Mouse (Mus musculus) urinary bladder, adult 2 months (tissue): ENCODE measurements around the gene Tmprss12. TPM values are rescaled to one million over a fixed set of nuclear protein-coding genes. Genes with fewer than 3 reads are reported as not detected.
"Not testable (repeated sequence)": the region's sequence is repeated elsewhere in the genome, so short reads cannot be mapped to it uniquely, and the experiment has no call there.

Source experiments
- DNase-seq: peaks from one replicate; pipeline ENCODE4 v3.0.0; 2022; ENCODE audit warnings: low spot score
- polyA plus RNA-seq: library from polyadenylated mRNA; depleted of rRNA; stranded (reverse); fragments of >200 nt; gene quantifications from 2 replicates; pipeline ENCODE4 v1.2.3, GENCODE M21; 2012; rRNA removed

The Tmprss12 gene
- polyA plus RNA-seq = not detected in 2 replicates

- DNase-seq = no peak
Measured at GRCm38 (mm10) chr15:100280626-100281025, at the start of gene Tmprss12. Gene Tmprss12, plus strand, starts transcription at chr15:100280837.

GRCm38 (mm10) chr15:100231616-100232525, 48.8 kb upstream of the Tmprss12 start:
- no peak for DNase-seq

- no peak for DNase-seq
Measured at GRCm38 (mm10) chr15:100235208-100235965, 45.2 kb upstream of the Tmprss12 start.

GRCm38 (mm10) chr15:100236952-100237351, 43.7 kb upstream of the Tmprss12 start:
- DNase-seq = no peak

- DNase-seq = no peak
Measured at GRCm38 (mm10) chr15:100241780-100242179, 38.9 kb upstream of the Tmprss12 start.

GRCm38 (mm10) chr15:100245951-100246350, 34.7 kb upstream of the Tmprss12 start:
- no peak for DNase-seq

GRCm38 (mm10) chr15:100247296-100247695, 33.3 kb upstream of the Tmprss12 start:
- no peak for DNase-seq

GRCm38 (mm10) chr15:100248665-100249433, 31.8 kb upstream of the Tmprss12 start:
- no peak for DNase-seq

- no peak for DNase-seq
Measured at GRCm38 (mm10) chr15:100251153-100251780, 29.4 kb upstream of the Tmprss12 start.

- no peak for DNase-seq
Measured at GRCm38 (mm10) chr15:100256386-100256785, 24.3 kb upstream of the Tmprss12 start.

- DNase-seq = no peak
Measured at GRCm38 (mm10) chr15:100257305-100257704, 23.3 kb upstream of the Tmprss12 start.

- DNase-seq = no peak
Measured at GRCm38 (mm10) chr15:100258646-100259425, 21.8 kb upstream of the Tmprss12 start.

GRCm38 (mm10) chr15:100260351-100260750, 20.3 kb upstream of the Tmprss12 start:
- not testable (repeated sequence) for DNase-seq

GRCm38 (mm10) chr15:100263246-100263905, 17.3 kb upstream of the Tmprss12 start:
- no peak for DNase-seq

- DNase-seq = no peak
Measured at GRCm38 (mm10) chr15:100265586-100266325, 14.9 kb upstream of the Tmprss12 start.

- DNase-seq = no peak
Measured at GRCm38 (mm10) chr15:100268916-100269315, 11.7 kb upstream of the Tmprss12 start.

- DNase-seq = no peak
Measured at GRCm38 (mm10) chr15:100269776-100270175, 10.9 kb upstream of the Tmprss12 start.

- DNase-seq = not testable (repeated sequence)
Measured at GRCm38 (mm10) chr15:100270609-100271008, 10.0 kb upstream of the Tmprss12 start.

GRCm38 (mm10) chr15:100271411-100271810, 9.2 kb upstream of the Tmprss12 start:
- no peak for DNase-seq
